Mouse (Mus musculus) limb, embryonic 12.5 days (tissue): ENCODE measurements around the gene Ptpru. TPM values are rescaled to one million over a fixed set of nuclear protein-coding genes. Genes with fewer than 3 reads are reported as not detected.

Experiments
- ATAC-seq: fragments of 200-750 bp; cut with Nextera tagmentation; 2 replicates; pipeline ENCODE4 v1.8.0; 2017; ENCODE audit warnings: low read depth, moderate TSS enrichment; ENCODE audit not compliant: insufficient number of reproducible peaks, insufficient read depth, low FRiP score, low TSS enrichment
- H3K27ac ChIP-seq: fragments of 300-500 bp; sonication (generic); 2 replicates; pipeline ENCODE4 v1.5.1; 2016; ENCODE audit warnings: mild to moderate bottlenecking, moderate library complexity
- H3K27me3 ChIP-seq: fragments of 300-500 bp; sonication (generic); 2 replicates; pipeline ENCODE4 v1.6.1; 2016; ENCODE audit warnings: mild to moderate bottlenecking, moderate library complexity
- H3K36me3 ChIP-seq: fragments of 300-500 bp; sonication (generic); 2 replicates; pipeline ENCODE4 v1.6.1; 2016; ENCODE audit warnings: mild to moderate bottlenecking, moderate library complexity
- H3K4me1 ChIP-seq: fragments of 300-500 bp; sonication (generic); replicated peaks from 2 replicates; pipeline ENCODE4 v1.6.1; 2016
- H3K4me2 ChIP-seq: fragments of 300-500 bp; sonication (generic); 2 replicates; pipeline ENCODE4 v1.6.1; 2016; ENCODE audit warnings: mild to moderate bottlenecking, moderate library complexity
- H3K4me3 ChIP-seq: fragments of 300-500 bp; sonication (generic); replicated peaks from 2 replicates; pipeline ENCODE4 v1.5.1; 2016; ENCODE audit warnings: mild to moderate bottlenecking
- H3K9ac ChIP-seq: fragments of 300-500 bp; sonication (generic); replicated peaks from 2 replicates; pipeline ENCODE4 v1.6.1; 2016; ENCODE audit warnings: mild to moderate bottlenecking, moderate library complexity
- H3K9me3 ChIP-seq: fragments of 300-500 bp; sonication (generic); 2 replicates; pipeline ENCODE4 v1.6.1; 2016; ENCODE audit warnings: mild to moderate bottlenecking, moderate library complexity
- WGBS: fragments of 180-500 bp; shearing (Covaris S2); methylation state at CpG from one replicate; pipeline ENCODE4 v1.1.7; 2016; 5-methylcytosine and 5-hydroxymethylcytosine counted together
- polyA plus RNA-seq: library from polyadenylated mRNA; unstranded; fragments of >200 nt; fragmentation: Nextera tagmentation; extraction: Ambion mirVana; gene quantifications from 2 replicates; pipeline ENCODE4 v1.2.1, GENCODE M21; 2016

The Ptpru gene
- polyA plus RNA-seq, 1 experiment from 2014 or later: 18.0 TPM

DNA sequence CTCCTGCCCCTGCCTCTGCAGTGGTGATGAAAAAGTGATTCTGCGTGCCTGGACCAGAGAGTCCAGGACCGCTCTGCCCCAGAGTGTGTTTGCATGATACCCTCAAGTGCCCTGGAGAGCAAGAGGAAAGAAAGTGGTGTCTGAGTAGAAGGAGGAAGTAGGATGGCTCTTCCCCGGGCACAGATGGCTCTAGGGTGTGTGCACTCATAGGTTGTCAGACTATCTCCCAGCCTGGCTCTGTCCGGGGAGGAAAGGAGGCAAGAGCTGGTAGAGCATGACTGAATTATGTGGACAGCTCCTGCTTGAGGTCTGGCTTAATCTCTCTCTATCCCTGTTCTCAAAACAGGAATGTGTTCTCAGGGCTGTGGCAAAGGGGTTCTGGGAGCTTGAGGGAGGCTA lies 23.3 kb upstream of the Ptpru start:
- peaks cover 54% of the 10 kb centered on the region for H3K36me3 ChIP-seq
- no peak for ATAC-seq
- no peak overlapping the region for H3K4me3 ChIP-seq
- no peak overlapping the region; the same call in 1 of the 2 replicates for H3K9ac ChIP-seq
- H3K9me3 ChIP-seq: no peaks in the 10 kb centered on the region
- H3K4me1 ChIP-seq: no peaks in the 10 kb centered on the region; the same call in 1 of the 2 replicates
- no peaks in the 10 kb centered on the region for H3K27me3 ChIP-seq
- H3K4me2 ChIP-seq: no peak overlapping the region
- WGBS: 83% methylated on average over 4 of the region's 4 CpGs
- no peak overlapping the region for H3K27ac ChIP-seq

GRCm38 (mm10) chr4:131860492-131861340 lies 22.6 kb upstream of the Ptpru start:
- 50% methylated on average over 15 of the region's 15 CpGs for WGBS
- H3K4me2 ChIP-seq: no peak overlapping the region
- peaks cover 51% of the 10 kb centered on the region for H3K36me3 ChIP-seq
- H3K4me3 ChIP-seq: no peak overlapping the region
- no peak overlapping the region for H3K27ac ChIP-seq
- no peaks in the 10 kb centered on the region for H3K27me3 ChIP-seq
- no peaks in the 10 kb centered on the region for H3K9me3 ChIP-seq
- peak; percentile 37; the same call in 1 of the 2 replicates for ATAC-seq
- H3K9ac ChIP-seq: no peak overlapping the region; the same call in 1 of the 2 replicates
- H3K4me1 ChIP-seq: no peaks in the 10 kb centered on the region; the same call in 1 of the 2 replicates

GRCm38 (mm10) chr4:131854950-131855349 lies 16.9 kb upstream of the Ptpru start:
- Histone ChIP-seq H3K4me2 (no peak overlapping the region), H3K9ac (no peak overlapping the region), H3K36me3 (peaks cover 20% of the 10 kb centered on the region), H3K27me3 (no peaks in the 10 kb centered on the region), H3K4me1 (peaks cover 7% of the 10 kb centered on the region), H3K27ac (no peak overlapping the region), H3K9me3 (no peaks in the 10 kb centered on the region), H3K4me3 (no peak overlapping the region)
- no peak for ATAC-seq
- WGBS: 85% methylated on average over 5 of the region's 5 CpGs

- Histone ChIP-seq H3K36me3 (peaks cover 8% of the 10 kb centered on the region), H3K27ac (peak overlapping the region; percentile 46; the same call in 1 of the 2 replicates), H3K9me3 (no peaks in the 10 kb centered on the region), H3K4me1 (peaks cover 15% of the 10 kb centered on the region), H3K27me3 (no peaks in the 10 kb centered on the region), H3K4me2 (no peak overlapping the region), H3K9ac (no peak overlapping the region), H3K4me3 (no peak overlapping the region)
- ATAC-seq: no peak
- 67% methylated on average over 5 of the region's 5 CpGs for WGBS
These were observed 12.0 kb upstream of the Ptpru start for GRCm38 (mm10) chr4:131849986-131850638.

- 58% methylated on average over 6 of the region's 6 CpGs for WGBS
These were observed 10.0 kb upstream of the Ptpru start for GRCm38 (mm10) chr4:131848082-131848481.

DNA sequence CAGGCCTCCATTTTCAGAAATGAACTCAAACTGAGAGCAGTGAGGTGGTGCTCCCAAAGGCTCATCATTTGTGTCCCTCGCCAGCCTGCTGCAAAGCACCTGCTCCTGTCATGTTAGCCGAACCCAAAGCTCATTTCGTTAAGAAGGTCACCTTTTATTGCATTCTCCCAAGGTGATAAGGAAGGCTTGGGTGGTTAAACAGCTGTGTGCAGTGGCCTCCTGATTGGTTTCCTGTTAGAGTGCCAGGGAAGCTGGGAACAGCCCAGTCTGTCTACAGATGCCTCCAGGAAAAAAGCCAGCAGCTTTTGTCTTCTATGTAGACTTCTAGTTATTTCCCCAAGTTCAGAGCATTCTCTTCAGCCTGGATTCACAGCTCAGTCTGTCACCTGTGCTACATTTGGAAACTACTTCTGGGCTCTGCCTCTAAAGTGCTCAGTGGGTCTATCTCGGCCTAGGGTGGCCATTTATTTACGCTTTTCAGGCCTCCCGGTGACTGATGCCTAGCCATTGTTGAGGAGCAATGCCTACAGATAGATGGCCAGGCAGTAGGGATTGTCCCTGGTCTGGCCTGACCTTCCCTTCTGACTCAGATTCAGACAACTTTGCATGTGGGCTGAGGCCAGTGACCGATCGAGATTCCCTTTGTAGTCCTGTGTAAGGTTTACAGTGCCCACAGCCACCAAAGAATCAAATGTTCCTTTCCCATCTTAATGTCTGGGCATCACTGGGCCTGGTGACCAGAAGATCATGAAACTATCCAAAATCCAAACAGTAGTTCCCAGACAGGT lies 8.1 kb upstream of the Ptpru start:
- peaks cover 8% of the 10 kb centered on the region for H3K36me3 ChIP-seq
- no peak overlapping the region for H3K9ac ChIP-seq
- no peak overlapping the region for H3K27ac ChIP-seq
- WGBS: 82% methylated on average over 8 of the region's 8 CpGs
- no peak for ATAC-seq
- no peak overlapping the region for H3K4me2 ChIP-seq
- H3K9me3 ChIP-seq: no peaks in the 10 kb centered on the region
- no peak overlapping the region for H3K4me3 ChIP-seq
- H3K27me3 ChIP-seq: peaks cover 5% of the 10 kb centered on the region; the same call in 1 of the 2 replicates
- peaks cover 30% of the 10 kb centered on the region for H3K4me1 ChIP-seq

More at GRCm38 (mm10) chr4:131848082-131848481, 10.0 kb upstream of the Ptpru start:
- Histone ChIP-seq H3K36me3 (peaks cover 8% of the 10 kb centered on the region), H3K9ac (no peak overlapping the region), H3K9me3 (no peaks in the 10 kb centered on the region), H3K4me1 (peaks cover 26% of the 10 kb centered on the region), H3K27ac (peak overlapping the region; percentile 62), H3K4me2 (no peak overlapping the region), H3K27me3 (no peaks in the 10 kb centered on the region), H3K4me3 (no peak overlapping the region)
- ATAC-seq: no peak

DNA sequence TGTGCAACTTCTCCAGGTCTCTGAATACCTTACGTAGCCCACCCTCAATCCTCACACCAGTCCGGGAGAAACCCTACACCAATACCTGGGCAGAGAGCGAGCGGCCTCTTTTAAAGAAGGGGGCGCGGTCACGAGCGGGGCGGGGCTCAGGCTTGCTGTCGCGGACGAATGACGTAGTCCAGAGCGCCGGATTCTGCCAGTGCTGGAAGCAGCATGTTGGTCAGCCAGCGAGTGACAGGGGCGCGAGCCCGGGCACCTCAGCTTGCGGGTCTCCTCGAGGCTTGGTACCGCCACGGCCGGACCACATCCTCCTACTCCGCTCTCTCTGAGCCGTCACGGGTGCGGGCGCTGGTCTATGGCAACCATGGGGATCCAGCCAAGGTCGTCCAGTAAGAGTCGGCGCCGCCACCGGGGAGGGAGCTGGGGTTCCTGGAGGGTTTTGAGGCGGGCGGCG lies 5.2 kb upstream of the Ptpru start, which contains the start of gene Mecr:
Gene Mecr, plus strand, starts transcription at position 181 of the 454 bp plus-strand sequence.
- Histone ChIP-seq H3K4me1 (peaks cover 22% of the 10 kb centered on the region), H3K27me3 (peaks cover 14% of the 10 kb centered on the region; the same call in 1 of the 2 replicates), H3K36me3 (no peaks in the 10 kb centered on the region; the same call in 1 of the 2 replicates), H3K4me3 (peak within 1 kb of the TSS; percentile 92), H3K9me3 (no peaks in the 10 kb centered on the region), H3K27ac (no peak within 1 kb of the TSS), H3K4me2 (peak within 1 kb of the TSS; percentile 84), H3K9ac (peak within 1 kb of the TSS; percentile 76)
- WGBS: under 1% methylated on average over 37 of the region's 37 CpGs
- peak; percentile 69 for ATAC-seq

DNA sequence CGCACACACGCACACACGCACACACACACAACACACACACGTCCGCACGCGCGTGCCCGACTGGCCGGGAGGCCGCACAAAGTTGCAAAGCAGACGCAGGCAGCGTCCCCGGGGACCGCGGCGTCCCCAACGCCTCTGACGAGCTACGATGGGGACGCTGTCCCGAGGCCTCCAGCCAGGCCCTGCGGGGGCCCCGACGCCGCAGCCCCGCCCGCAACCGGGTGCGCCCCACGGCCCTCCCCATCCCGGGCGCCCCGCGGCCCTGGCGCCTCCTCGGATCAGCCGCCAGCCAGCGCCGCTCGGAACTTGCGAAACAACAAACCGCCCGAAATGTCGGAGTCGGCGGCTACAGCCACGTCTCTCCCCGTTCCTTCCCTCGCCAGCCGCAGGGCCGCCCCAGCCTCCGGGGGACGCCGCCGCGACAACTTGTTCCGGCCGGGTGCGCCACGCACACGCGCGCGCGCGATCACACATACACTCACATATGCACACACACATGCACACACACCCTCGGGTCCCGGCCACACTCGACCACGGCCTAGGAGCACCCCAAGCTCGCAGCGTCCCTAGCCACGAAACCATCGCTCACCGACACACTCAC lies 1.1 kb downstream of the Ptpru start:
- under 1% methylated on average over 69 of the region's 76 CpGs for WGBS
- ATAC-seq: no peak

GRCm38 (mm10) chr4:131836351-131836881 lies 1.7 kb downstream of the Ptpru start:
- H3K36me3 ChIP-seq: no peaks in the 10 kb centered on the region
- 0 out of 2 replicates have a peak overlapping the region, but pooled peaks have one; percentile 23 for H3K27ac ChIP-seq
- WGBS: 1% methylated on average over 36 of the region's 39 CpGs
- ATAC-seq: no peak
- H3K4me2 ChIP-seq: peak overlapping the region; percentile 98
- H3K27me3 ChIP-seq: peaks cover 47% of the 10 kb centered on the region
- H3K4me1 ChIP-seq: peaks cover 38% of the 10 kb centered on the region
- H3K4me3 ChIP-seq: peak overlapping the region; percentile 71
- no peaks in the 10 kb centered on the region for H3K9me3 ChIP-seq
- H3K9ac ChIP-seq: peak overlapping the region; percentile 84

More for the DNA sequence above, 1.1 kb downstream of the Ptpru start:
- H3K36me3 ChIP-seq: no peaks in the 10 kb centered on the region
- H3K4me1 ChIP-seq: peaks cover 39% of the 10 kb centered on the region
- H3K4me3 ChIP-seq: peak overlapping the region; percentile 71
- 0 out of 2 replicates have a peak overlapping the region, but pooled peaks have one; percentile 23 for H3K27ac ChIP-seq
- H3K27me3 ChIP-seq: peaks cover 48% of the 10 kb centered on the region
- H3K4me2 ChIP-seq: peak overlapping the region; percentile 98
- H3K9ac ChIP-seq: peak overlapping the region; percentile 84
- no peaks in the 10 kb centered on the region for H3K9me3 ChIP-seq

- Histone ChIP-seq H3K27me3 (peaks cover 40% of the 10 kb centered on the region), H3K4me1 (peaks cover 39% of the 10 kb centered on the region), H3K4me2 (no peak overlapping the region), H3K27ac (no peak overlapping the region), H3K9me3 (no peaks in the 10 kb centered on the region), H3K9ac (no peak overlapping the region), H3K36me3 (no peaks in the 10 kb centered on the region), H3K4me3 (no peak overlapping the region)
- ATAC-seq: no peak
- WGBS: 32% methylated on average over 9 of the region's 9 CpGs
These were observed 4.0 kb downstream of the Ptpru start for GRCm38 (mm10) chr4:131833971-131834609.
